Mouse (Mus musculus) heart, embryonic 15.5 days (tissue): ENCODE data around the gene Hcrtr2. TPM values are rescaled to one million over a fixed set of nuclear protein-coding genes. Genes with fewer than 3 reads are reported as not detected.

ENCODE experiments used
- ATAC-seq: fragments of 200-750 bp; cut with Nextera tagmentation; replicated peaks from 2 replicates; pipeline ENCODE4 v1.8.0; 2017; ENCODE audit warnings: low read depth, moderate TSS enrichment; ENCODE audit not compliant: insufficient number of reproducible peaks, insufficient read depth, low FRiP score
- H3K27ac ChIP-seq: fragments of 300-500 bp; sonication (generic); 2 replicates; pipeline ENCODE4 v1.5.1; 2015; ENCODE audit warnings: mild to moderate bottlenecking, inconsistent platforms
- H3K27me3 ChIP-seq: fragments of 300-500 bp; sonication (generic); 2 replicates; pipeline ENCODE4 v1.6.1; 2015; ENCODE audit warnings: inconsistent platforms
- H3K36me3 ChIP-seq: fragments of 300-500 bp; sonication (generic); 2 replicates; pipeline ENCODE4 v1.6.1; 2015; ENCODE audit warnings: mild to moderate bottlenecking, inconsistent platforms
- H3K4me1 ChIP-seq: fragments of 300-500 bp; sonication (generic); replicated peaks from 2 replicates; pipeline ENCODE4 v1.6.1; 2015; ENCODE audit warnings: inconsistent platforms
- H3K4me2 ChIP-seq: fragments of 300-500 bp; sonication (generic); 2 replicates; pipeline ENCODE4 v1.6.1; 2015; ENCODE audit warnings: inconsistent platforms, mild to moderate bottlenecking, moderate library complexity
- H3K4me3 ChIP-seq: fragments of 300-500 bp; sonication (generic); 2 replicates; pipeline ENCODE4 v1.5.1; 2015; ENCODE audit warnings: mild to moderate bottlenecking, inconsistent platforms
- H3K9ac ChIP-seq: fragments of 300-500 bp; sonication (generic); 2 replicates; pipeline ENCODE4 v1.6.1; 2015; ENCODE audit warnings: mild to moderate bottlenecking, inconsistent platforms
- H3K9me3 ChIP-seq: fragments of 300-500 bp; sonication (generic); replicated peaks from 2 replicates; pipeline ENCODE4 v1.6.1; 2016; ENCODE audit warnings: inconsistent platforms
- WGBS: fragments of 180-500 bp; shearing (Covaris S2); methylation state at CpG from one replicate; pipeline ENCODE4 v1.1.7; 2015; ENCODE audit warnings: mixed read lengths; 5-methylcytosine and 5-hydroxymethylcytosine counted together
- polyA plus RNA-seq: library from polyadenylated mRNA; unstranded; fragments of >200 nt; fragmentation: Nextera tagmentation; extraction: Ambion mirVana; gene quantifications from 2 replicates; pipeline ENCODE4 v1.2.1, GENCODE M21; 2015

The Hcrtr2 gene
- 0.05 and 0.19 TPM in 2 replicates for polyA plus RNA-seq

DNA sequence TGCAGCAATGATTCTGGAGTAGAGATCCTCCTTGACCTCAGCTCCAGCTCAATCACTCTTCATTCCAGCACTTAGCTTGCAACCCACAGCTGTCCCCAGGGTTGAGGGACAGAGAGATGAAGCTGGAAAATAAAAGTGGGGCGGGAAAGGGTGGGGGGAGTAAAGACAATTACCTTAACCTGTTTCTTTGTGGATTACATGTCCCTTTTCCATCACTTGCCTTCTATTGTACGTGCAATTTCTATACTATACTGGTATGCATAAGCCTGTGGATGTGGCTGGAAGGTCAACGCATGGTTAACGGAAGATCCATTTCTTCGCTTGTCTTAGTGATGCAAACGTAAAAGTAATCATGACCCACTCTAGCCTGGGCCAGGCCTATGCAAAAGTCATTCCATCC lies at the start of gene Hcrtr2:
Gene Hcrtr2 (minus strand): TSS at position 101 of the 400 bp plus-strand sequence.
- no peak for ATAC-seq
- Histone ChIP-seq H3K27me3 (peaks cover 27% of the 10 kb centered on the region), H3K4me1 (peaks cover 17% of the 10 kb centered on the region), H3K4me2 (peak within 1 kb of the TSS; percentile 95), H3K4me3 (peak within 1 kb of the TSS; percentile 49), H3K9ac (0 out of 2 replicates have a peak within 1 kb of the TSS, but pooled peaks have one; percentile 15), H3K27ac (no peak within 1 kb of the TSS), H3K9me3 (no peaks in the 10 kb centered on the region), H3K36me3 (no peaks in the 10 kb centered on the region)
- WGBS, result 82% methylated on average over 6 of the region's 6 CpGs

DNA sequence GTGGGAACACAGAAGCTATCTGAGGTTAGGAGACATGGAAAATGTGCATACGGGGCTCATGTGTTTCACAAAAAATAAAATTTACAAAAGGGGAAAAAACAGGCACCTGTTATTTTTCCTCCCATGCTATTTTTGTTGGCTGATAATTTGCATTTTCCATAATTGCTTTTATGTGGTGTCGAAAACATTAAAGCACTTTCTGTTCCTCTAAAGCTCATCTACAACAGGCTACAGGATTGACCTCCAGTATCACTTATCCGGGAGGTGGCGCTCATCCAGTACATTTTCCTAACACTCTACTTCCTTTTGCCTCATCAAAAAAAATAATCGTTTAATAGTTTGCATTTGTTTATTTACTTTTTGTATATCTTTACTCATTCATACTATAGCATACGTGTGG lies 41.2 kb upstream of the Hcrtr2 start:
- WGBS, result 79% methylated on average over 6 of the region's 6 CpGs
- H3K27ac ChIP-seq, result no peak overlapping the region

DNA sequence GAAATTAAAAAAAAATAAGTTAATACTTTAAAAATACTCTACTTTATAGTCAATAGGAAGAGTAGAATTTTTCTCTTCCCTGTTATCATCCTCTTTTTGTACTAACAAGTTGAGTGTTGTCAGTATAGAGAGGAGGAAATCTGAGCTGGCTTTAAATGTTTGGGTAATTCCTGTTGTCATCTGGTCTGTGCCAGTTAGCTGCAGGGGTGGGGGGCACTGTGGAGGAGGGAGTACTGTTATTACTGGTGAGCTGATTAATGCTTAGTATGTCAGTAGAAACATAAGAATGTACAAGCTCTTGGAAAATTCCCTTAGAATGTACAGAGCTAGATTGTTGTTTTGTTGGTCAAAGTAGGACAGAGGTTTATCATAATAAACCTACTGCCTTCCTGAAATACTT lies 36.7 kb upstream of the Hcrtr2 start:
- Histone ChIP-seq H3K27me3 (no peaks in the 10 kb centered on the region), H3K4me2 (no peak overlapping the region), H3K27ac (no peak overlapping the region), H3K9ac (no peak overlapping the region), H3K4me3 (no peak overlapping the region), H3K4me1 (no peaks in the 10 kb centered on the region), H3K9me3 (no peaks in the 10 kb centered on the region), H3K36me3 (no peaks in the 10 kb centered on the region)
- no peak for ATAC-seq

More for the DNA sequence above, 41.2 kb upstream of the Hcrtr2 start:
- ATAC-seq, result no peak
- H3K4me2 ChIP-seq, result no peak overlapping the region
- H3K36me3 ChIP-seq, result no peaks in the 10 kb centered on the region
- no peak overlapping the region for H3K9ac ChIP-seq
- no peaks in the 10 kb centered on the region for H3K9me3 ChIP-seq
- no peak overlapping the region for H3K4me3 ChIP-seq
- H3K4me1 ChIP-seq, result no peaks in the 10 kb centered on the region
- H3K27me3 ChIP-seq, result no peaks in the 10 kb centered on the region

DNA sequence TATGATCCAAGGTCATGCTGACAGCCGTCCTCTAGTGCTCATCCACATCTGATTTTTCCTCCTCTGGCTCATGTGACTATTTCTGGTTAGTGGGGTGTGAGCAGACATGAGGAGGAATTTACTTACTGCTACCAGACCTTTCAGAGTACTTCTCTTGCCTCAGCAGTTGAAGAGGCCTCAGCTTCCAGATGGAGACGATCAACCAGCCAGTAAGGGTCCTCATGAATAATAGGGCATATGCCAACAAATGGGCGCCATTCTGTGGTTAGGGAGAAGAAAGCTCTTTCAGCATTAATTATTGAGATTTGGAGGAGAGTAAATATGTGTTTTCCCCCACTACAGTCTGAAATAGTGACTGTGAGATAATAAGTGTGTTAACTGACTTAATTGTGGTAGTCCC lies 28.7 kb upstream of the Hcrtr2 start:
- no peaks in the 10 kb centered on the region for H3K36me3 ChIP-seq
- ATAC-seq, result no peak
- H3K27me3 ChIP-seq, result no peaks in the 10 kb centered on the region
- H3K4me2 ChIP-seq, result no peak overlapping the region
- no peak overlapping the region for H3K27ac ChIP-seq
- H3K4me3 ChIP-seq, result no peak overlapping the region
- H3K9me3 ChIP-seq, result no peaks in the 10 kb centered on the region
- no peak overlapping the region for H3K9ac ChIP-seq
- no peaks in the 10 kb centered on the region for H3K4me1 ChIP-seq
- 55% methylated on average over 3 of the region's 3 CpGs for WGBS

DNA sequence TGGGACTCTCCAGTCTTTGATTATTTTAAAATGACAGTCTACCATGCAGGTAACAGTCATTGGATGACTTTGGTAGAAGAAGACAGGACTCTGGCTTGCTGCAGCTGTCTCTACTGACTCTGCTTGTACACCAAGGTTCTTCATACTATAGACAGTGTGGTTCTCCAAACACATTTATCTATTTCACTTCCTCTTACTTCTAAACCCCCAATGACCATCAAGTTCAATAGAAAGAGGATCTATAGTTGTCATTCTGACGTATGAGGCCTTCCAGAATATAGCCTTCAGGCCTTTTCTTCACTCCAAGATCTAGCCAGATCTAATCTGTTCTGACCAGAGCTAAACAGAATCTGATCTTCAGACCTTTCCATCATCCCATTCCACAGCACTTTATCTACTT lies 23.6 kb upstream of the Hcrtr2 start:
- no peaks in the 10 kb centered on the region for H3K36me3 ChIP-seq
- WGBS, result 70% methylated on average over 1 of the region's 1 CpGs
- ATAC-seq, result no peak
- no peak overlapping the region for H3K27ac ChIP-seq
- H3K9ac ChIP-seq, result no peak overlapping the region
- no peak overlapping the region for H3K4me3 ChIP-seq
- no peaks in the 10 kb centered on the region for H3K9me3 ChIP-seq
- no peak overlapping the region for H3K4me2 ChIP-seq
- H3K4me1 ChIP-seq, result no peaks in the 10 kb centered on the region
- H3K27me3 ChIP-seq, result no peaks in the 10 kb centered on the region

DNA sequence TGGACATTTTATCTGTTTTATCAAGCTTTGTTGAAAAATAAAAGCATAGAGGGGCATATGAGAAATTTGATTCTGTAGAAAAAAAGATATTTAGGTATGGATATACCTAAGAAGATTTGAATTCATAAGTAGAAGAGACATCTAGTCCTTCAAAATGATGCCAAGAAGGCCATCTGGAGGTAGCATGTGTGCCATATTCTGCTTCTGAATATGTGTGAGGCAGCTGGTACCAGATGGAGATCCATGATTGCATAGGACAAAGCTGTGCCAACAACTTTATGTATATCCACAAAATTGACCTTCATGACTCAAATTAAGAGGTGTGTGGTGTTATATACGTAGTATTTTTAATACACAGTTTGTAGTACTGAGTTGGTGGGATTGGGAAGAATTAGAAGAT lies 7.4 kb upstream of the Hcrtr2 start:
- Histone ChIP-seq H3K9ac (no peak overlapping the region), H3K4me3 (no peak overlapping the region), H3K4me2 (no peak overlapping the region), H3K4me1 (no peaks in the 10 kb centered on the region), H3K27ac (no peak overlapping the region), H3K36me3 (no peaks in the 10 kb centered on the region), H3K9me3 (no peaks in the 10 kb centered on the region), H3K27me3 (no peaks in the 10 kb centered on the region)
- no peak for ATAC-seq
- WGBS, result 66% methylated on average over 1 of the region's 1 CpGs

DNA sequence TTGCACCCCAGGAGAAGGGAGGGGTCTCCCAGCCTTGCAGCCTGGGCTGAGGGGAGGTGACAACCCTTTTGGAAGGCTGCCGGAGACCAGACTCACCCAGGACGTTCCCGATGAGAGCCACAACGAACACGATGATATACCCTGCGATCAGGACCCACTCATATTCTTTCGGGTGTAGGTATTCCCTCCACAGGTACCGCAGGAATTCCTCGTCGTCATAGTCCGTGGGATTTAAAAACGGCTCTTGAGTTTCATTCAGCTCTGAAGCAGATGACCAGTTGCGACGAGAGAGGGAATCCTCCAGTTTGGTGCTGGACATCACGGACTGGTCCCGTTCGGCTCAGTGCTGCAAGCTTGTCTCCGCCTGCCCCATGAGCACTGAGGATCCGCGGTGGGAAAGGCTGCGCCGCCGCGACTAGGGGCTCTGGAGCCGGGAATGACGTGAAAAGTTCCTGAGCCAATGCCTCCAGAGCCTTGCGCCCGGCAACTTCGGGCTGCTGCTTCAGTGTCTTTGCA lies 412 bp downstream of the Hcrtr2 start:
- H3K4me2 ChIP-seq, result peak overlapping the region; percentile 95
- peaks cover 17% of the 10 kb centered on the region for H3K4me1 ChIP-seq
- no peaks in the 10 kb centered on the region for H3K9me3 ChIP-seq
- ATAC-seq, result no peak
- no peak overlapping the region for H3K27ac ChIP-seq
- under 1% methylated on average over 29 of the region's 29 CpGs for WGBS
- H3K4me3 ChIP-seq, result peak overlapping the region; percentile 49
- no peaks in the 10 kb centered on the region for H3K36me3 ChIP-seq
- peaks cover 27% of the 10 kb centered on the region for H3K27me3 ChIP-seq
- no peak overlapping the region for H3K9ac ChIP-seq

DNA sequence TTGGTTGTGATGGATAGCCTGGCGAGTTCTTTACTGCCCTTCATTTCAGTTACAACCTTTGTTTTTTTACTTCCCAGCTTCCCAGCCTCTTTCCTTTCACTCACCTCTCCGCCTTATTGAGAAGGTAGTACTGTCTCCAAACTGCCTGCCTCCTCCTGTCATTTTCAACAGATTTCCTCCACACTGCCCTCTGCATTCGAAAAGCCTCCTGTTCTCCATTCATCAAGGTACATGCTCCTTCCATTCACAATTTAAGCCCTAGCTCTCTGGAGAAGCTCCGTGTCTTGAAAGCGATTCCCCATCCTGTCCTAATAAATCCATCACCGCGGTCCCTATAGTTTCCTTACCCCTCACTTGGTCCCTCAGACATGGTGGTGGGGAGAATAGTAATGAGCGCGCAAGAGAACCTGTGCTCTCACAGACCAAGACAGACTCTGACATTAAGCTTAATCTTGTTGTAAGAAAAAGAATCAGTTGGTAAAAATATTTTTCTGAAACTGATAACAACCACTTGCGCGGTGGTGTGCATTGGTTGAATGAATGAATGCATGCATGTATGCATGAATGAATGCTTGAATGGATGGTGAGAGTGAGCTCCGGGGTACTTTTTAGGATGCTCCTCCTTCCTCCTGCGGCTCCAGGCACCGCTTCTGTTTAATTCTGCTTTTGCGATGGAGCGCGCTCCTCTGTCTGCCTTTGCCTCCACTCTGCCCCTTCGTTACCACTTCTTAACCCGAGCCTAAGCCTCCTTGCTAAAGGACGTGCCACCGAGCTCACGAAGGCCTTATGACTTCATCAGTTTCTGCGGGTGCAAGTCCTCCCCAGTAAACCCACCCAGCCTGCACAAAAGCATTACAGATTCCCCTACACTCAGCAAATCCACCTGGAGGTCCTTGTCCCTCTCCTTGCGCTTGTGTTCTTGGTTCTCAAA lies 1.3 kb downstream of the Hcrtr2 start:
- Histone ChIP-seq H3K9ac (0 out of 2 replicates have a peak overlapping the region, but pooled peaks have one; percentile 15), H3K9me3 (no peaks in the 10 kb centered on the region), H3K4me1 (peaks cover 17% of the 10 kb centered on the region), H3K27me3 (peaks cover 27% of the 10 kb centered on the region), H3K36me3 (no peaks in the 10 kb centered on the region), H3K4me2 (peak overlapping the region; percentile 95), H3K27ac (no peak overlapping the region), H3K4me3 (peak overlapping the region; percentile 49)
- ATAC-seq, result no peak
- WGBS, result 6% methylated on average over 24 of the region's 24 CpGs

DNA sequence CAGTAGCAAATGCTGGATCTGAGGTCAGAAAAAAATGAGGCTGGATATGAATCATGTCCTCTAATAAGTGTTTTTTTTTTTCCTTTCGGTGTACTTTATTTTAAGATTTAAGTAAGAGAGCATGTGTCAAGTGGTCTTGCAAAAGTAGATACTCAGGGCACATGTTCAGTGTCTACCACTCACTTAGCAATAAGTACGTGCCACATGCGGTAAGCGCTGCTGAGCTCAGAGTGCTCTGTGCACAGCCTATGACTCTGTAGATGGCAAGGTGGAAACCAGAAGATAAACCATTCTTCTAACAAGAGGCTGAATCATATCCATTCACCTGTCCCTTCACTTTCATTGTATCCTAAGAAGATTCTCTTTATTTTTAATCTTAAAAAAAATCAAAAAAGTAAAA lies 2.1 kb downstream of the Hcrtr2 start:
- peak overlapping the region; percentile 95; the same call in 1 of the 2 replicates for H3K4me2 ChIP-seq
- WGBS, result 56% methylated on average over 4 of the region's 4 CpGs
- no peak for ATAC-seq

DNA sequence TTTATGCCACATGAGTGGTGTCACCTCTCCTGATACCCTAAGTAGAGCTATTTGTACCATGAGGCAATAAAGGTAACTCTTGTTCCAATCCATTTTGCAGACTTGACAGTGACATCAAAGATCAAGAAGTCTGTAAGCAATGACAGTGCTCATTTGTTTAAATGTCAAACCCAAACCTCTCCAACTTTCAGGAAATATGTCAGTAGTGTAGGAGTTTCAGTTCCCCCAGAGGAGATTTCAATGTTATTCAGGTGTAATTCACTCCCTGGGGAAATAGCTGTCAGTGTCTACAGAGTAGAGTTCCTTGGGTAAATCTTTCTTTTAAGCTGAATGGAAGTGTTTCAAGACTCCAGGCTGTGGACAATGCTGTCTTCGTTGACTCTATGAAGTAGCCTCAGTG lies 2.9 kb downstream of the Hcrtr2 start:
- Histone ChIP-seq H3K9me3 (no peaks in the 10 kb centered on the region), H3K36me3 (no peaks in the 10 kb centered on the region), H3K4me3 (no peak overlapping the region), H3K4me1 (peaks cover 17% of the 10 kb centered on the region), H3K27ac (no peak overlapping the region), H3K9ac (no peak overlapping the region), H3K27me3 (peaks cover 27% of the 10 kb centered on the region), H3K4me2 (no peak overlapping the region)
- WGBS, result 75% methylated on average over 1 of the region's 1 CpGs
- ATAC-seq, result no peak

More for the DNA sequence above, 2.1 kb downstream of the Hcrtr2 start:
- Histone ChIP-seq H3K36me3 (no peaks in the 10 kb centered on the region), H3K9ac (no peak overlapping the region), H3K27me3 (peaks cover 27% of the 10 kb centered on the region), H3K4me3 (no peak overlapping the region), H3K27ac (no peak overlapping the region), H3K9me3 (no peaks in the 10 kb centered on the region), H3K4me1 (peaks cover 17% of the 10 kb centered on the region)

DNA sequence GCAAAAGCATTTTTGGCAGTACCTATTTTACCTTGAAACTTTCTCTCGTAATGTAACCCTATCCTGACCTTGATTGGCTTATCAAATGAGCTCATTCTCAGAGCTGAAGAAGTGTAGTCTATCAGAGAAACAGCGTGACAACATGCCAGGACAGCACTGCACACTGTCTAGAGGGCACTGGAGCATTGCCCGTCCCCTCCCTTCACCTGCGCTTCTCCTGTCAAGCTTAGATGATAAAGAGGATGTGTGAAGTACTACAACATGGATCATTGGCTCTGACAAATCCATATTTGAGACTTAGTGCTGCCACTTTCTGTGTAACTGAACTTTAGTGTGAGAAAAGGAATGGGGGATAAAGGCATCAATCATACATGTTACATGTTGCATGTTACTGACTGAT lies 5.4 kb downstream of the Hcrtr2 start:
- no peak overlapping the region for H3K9ac ChIP-seq
- WGBS, result 41% methylated on average over 4 of the region's 4 CpGs
- no peaks in the 10 kb centered on the region for H3K9me3 ChIP-seq
- no peak overlapping the region for H3K4me2 ChIP-seq
- H3K27me3 ChIP-seq, result peaks cover 17% of the 10 kb centered on the region
- peaks cover 14% of the 10 kb centered on the region for H3K4me1 ChIP-seq
- no peak overlapping the region for H3K4me3 ChIP-seq
- H3K27ac ChIP-seq, result no peak overlapping the region
- no peaks in the 10 kb centered on the region for H3K36me3 ChIP-seq
- ATAC-seq, result no peak

DNA sequence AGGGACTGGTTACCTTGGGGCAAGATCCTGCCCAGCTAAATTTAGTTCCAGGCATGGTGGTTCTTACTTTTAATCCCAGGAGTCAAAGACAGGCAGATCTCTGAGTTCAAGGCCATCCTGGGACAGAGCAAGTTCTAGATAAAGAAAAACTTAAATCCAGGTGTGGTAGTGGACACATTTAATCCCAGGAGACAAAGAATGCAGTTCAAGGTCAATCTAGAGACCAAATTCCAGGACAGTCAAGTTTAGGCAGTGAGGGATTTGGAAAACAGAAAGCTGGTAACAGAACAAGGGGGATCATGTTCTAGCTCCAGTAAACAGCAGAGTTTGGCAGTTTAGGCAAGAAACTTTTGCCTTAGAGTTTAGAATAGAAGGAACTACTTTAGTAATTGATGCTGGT lies 8.6 kb downstream of the Hcrtr2 start:
- Histone ChIP-seq H3K36me3 (no peaks in the 10 kb centered on the region), H3K4me2 (no peak overlapping the region), H3K4me3 (no peak overlapping the region), H3K27ac (no peak overlapping the region), H3K27me3 (no peaks in the 10 kb centered on the region), H3K9me3 (no peaks in the 10 kb centered on the region), H3K4me1 (no peaks in the 10 kb centered on the region), H3K9ac (no peak overlapping the region)
- ATAC-seq, result no peak
